Mouse (Mus musculus) midbrain, postnatal 0 days (tissue): Measurements from ENCODE around the gene Herpud1. TPM values are rescaled to one million over a fixed set of nuclear protein-coding genes. Genes with fewer than 3 reads are reported as not detected.
"Not testable (repeated sequence)": the region's sequence is repeated elsewhere in the genome, so short reads cannot be mapped to it uniquely, and the experiment has no call there.

Source experiments
- ATAC-seq: fragments of 200-750 bp; cut with Nextera tagmentation; 2 replicates; pipeline ENCODE4 v1.8.0; 2017; ENCODE audit warnings: moderate number of reproducible peaks, mild to moderate bottlenecking, moderate TSS enrichment, moderate library complexity; ENCODE audit not compliant: low FRiP score
- DNase-seq: peaks from one replicate; pipeline ENCODE4 v3.0.0-alpha.2; 2015; ENCODE audit warnings: low spot score
- H3K27ac ChIP-seq: fragments of 300-500 bp; sonication (generic); 2 replicates; pipeline ENCODE4 v1.5.1; 2014; ENCODE audit warnings: low read depth, mild to moderate bottlenecking, low read length, mixed read lengths
- H3K27me3 ChIP-seq: fragments of 300-500 bp; sonication (generic); 2 replicates; pipeline ENCODE4 v1.6.1; 2014; ENCODE audit warnings: low read length, control low read depth, mixed read lengths; ENCODE audit not compliant: insufficient read depth
- H3K36me3 ChIP-seq: fragments of 300-500 bp; sonication (generic); 2 replicates; pipeline ENCODE4 v1.6.1; 2014; ENCODE audit warnings: low read length, control low read depth, mixed read lengths; ENCODE audit not compliant: insufficient read depth
- H3K4me1 ChIP-seq: fragments of 300-500 bp; sonication (generic); 2 replicates; pipeline ENCODE4 v1.6.1; 2014; ENCODE audit warnings: mild to moderate bottlenecking, control low read depth, antibody characterized with exemption, low read length, mixed read lengths; ENCODE audit not compliant: insufficient read depth
- H3K4me2 ChIP-seq: fragments of 300-500 bp; sonication (generic); 2 replicates; pipeline ENCODE4 v1.6.1; 2014; ENCODE audit warnings: low read depth, mild to moderate bottlenecking, low read length, mixed read lengths; ENCODE audit not compliant: poor library complexity, severe bottlenecking
- H3K4me3 ChIP-seq: fragments of 300-500 bp; sonication (generic); 2 replicates; pipeline ENCODE4 v1.5.1; 2014; ENCODE audit warnings: low read depth, mild to moderate bottlenecking, low read length, moderate library complexity
- H3K9ac ChIP-seq: fragments of 300-500 bp; sonication (generic); replicated peaks from 2 replicates; pipeline ENCODE4 v1.6.1; 2014; ENCODE audit warnings: mild to moderate bottlenecking, low read length, moderate library complexity, mixed read lengths; ENCODE audit not compliant: poor library complexity, severe bottlenecking
- H3K9me3 ChIP-seq: fragments of 300-500 bp; sonication (generic); 2 replicates; pipeline ENCODE4 v1.6.1; 2016; ENCODE audit warnings: low read length, control low read depth
- CTCF ChIP-seq: IDR thresholded peaks from 2 replicates; pipeline ENCODE4 v1.5.1; 2016; ENCODE audit warnings: antibody characterized with exemption, mild to moderate bottlenecking
- WGBS: fragments of 180-500 bp; shearing (Covaris S2); extraction: QIAGEN DNeasy Blood & Tissue Kit; methylation state at CpG from one replicate; pipeline ENCODE4 v1.1.7; 2014; 5-methylcytosine and 5-hydroxymethylcytosine counted together
- polyA plus RNA-seq: library from polyadenylated mRNA; unstranded; fragments of >200 nt; fragmentation: Nextera tagmentation; extraction: Ambion mirVana; gene quantifications from 2 replicates; pipeline ENCODE4 v1.2.1, GENCODE M21; 2015
- total RNA-seq: library from RNA; depleted of rRNA; stranded (reverse); fragments of >200 nt; gene quantifications from 2 replicates; pipeline ENCODE4 v1.2.3, GENCODE M21; 2014

The Herpud1 gene
- total and polyA plus RNA-seq, 2 experiments from 2014 or later = 80.4 to 87.1 TPM

- no peak overlapping the region for H3K4me3 ChIP-seq
- no peaks in the 10 kb centered on the region for H3K4me1 ChIP-seq
- ATAC-seq (no peak), DNase-seq (no peak)
- no peak overlapping the region for H3K9ac ChIP-seq
- no peak overlapping the region for H3K27ac ChIP-seq
- H3K9me3 ChIP-seq = no peaks in the 10 kb centered on the region
- no peak for TF ChIP-seq CTCF
- 85% methylated on average over 6 of the region's 6 CpGs for WGBS
- H3K4me2 ChIP-seq = no peak overlapping the region
- H3K36me3 ChIP-seq = peaks cover 58% of the 10 kb centered on the region
- H3K27me3 ChIP-seq = no peaks in the 10 kb centered on the region
Measured at GRCm38 (mm10) chr8:94392648-94393047, 6.4 kb downstream of the Herpud1 start.

GRCm38 (mm10) chr8:94395851-94396540, 9.8 kb downstream of the Herpud1 start:
- Histone ChIP-seq H3K36me3 (peaks cover 51% of the 10 kb centered on the region), H3K9me3 (no peaks in the 10 kb centered on the region), H3K4me3 (no peak overlapping the region), H3K4me2 (no peak overlapping the region), H3K27ac (no peak overlapping the region), H3K4me1 (no peaks in the 10 kb centered on the region), H3K9ac (no peak overlapping the region), H3K27me3 (no peaks in the 10 kb centered on the region)
- 89% methylated on average over 6 of the region's 6 CpGs for WGBS
- TF ChIP-seq CTCF = no peak
- DNase-seq = no peak
- no peak for ATAC-seq

DNA sequence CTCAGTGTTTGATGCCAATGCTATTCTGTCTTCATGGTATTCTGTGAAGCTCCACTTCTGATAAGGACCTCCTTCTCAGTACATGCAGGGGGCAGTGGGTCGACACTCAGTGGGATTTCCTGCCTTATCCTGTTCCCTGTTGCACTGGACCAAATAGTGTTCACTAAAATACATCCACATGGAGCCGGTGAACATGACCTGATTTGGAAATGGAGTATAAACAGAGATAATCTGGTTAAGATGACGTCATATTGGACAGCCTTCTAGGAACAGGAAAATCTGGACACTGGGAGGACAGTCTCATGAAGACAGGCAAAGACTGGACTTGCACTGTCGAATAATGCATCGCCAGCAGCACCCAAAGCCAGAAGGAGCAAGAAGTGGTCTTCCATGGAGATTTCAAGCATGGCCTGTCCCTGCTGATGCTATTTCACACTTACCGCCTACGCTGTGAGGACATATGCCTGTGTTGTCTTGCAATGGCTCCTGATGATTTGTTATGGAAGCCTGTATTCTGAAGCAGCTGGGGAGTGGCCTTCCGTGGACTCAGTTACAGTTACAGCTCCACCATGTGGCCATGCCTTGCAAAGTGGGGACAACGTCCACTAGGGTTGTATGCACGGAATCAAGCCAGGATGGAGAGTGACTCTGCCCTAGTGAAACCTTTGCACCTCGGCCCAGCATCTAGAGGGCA, 10.9 kb downstream of the Herpud1 start:
- ATAC-seq = 0 out of 2 replicates have a peak, but pooled peaks have one; percentile 23
- no peaks in the 10 kb centered on the region for H3K27me3 ChIP-seq

DNA sequence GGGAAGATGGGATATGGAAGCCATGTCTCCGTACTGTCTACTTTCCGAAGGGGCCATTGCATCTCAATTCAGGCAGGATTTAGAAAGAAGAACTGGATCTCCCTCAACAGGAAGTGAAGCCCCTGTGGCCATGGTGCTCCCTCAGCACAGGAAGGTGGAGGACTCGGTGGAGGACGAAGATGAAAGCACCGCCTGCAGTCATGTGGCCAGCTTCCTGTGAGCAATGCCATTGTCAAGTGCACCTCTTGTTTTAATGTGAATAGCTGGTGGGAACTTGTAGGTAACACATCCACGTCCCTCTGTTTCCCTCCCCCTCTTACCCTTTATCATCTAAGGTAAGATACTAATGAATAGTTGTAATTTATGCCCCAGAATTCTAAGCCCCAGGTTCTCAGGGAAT, 12.3 kb downstream of the Herpud1 start:
- Histone ChIP-seq H3K36me3 (peaks cover 28% of the 10 kb centered on the region), H3K9me3 (no peaks in the 10 kb centered on the region), H3K4me3 (no peak overlapping the region), H3K4me1 (no peaks in the 10 kb centered on the region), H3K4me2 (no peak overlapping the region), H3K9ac (no peak overlapping the region), H3K27me3 (no peaks in the 10 kb centered on the region), H3K27ac (no peak overlapping the region)
- ATAC-seq = no peak
- 83% methylated on average over 6 of the region's 6 CpGs for WGBS
- no peak for TF ChIP-seq CTCF
- no peak for DNase-seq

More for the DNA sequence above, 10.9 kb downstream of the Herpud1 start:
- Histone ChIP-seq H3K4me1 (no peaks in the 10 kb centered on the region), H3K4me2 (no peak overlapping the region), H3K9ac (no peak overlapping the region), H3K9me3 (no peaks in the 10 kb centered on the region), H3K36me3 (peaks cover 40% of the 10 kb centered on the region), H3K27ac (no peak overlapping the region), H3K4me3 (no peak overlapping the region)
- peak; percentile 77 for TF ChIP-seq CTCF
- WGBS = 68% methylated on average over 11 of the region's 11 CpGs
- peak; percentile 72 for DNase-seq

- no peak overlapping the region for H3K27ac ChIP-seq
- H3K9me3 ChIP-seq = no peaks in the 10 kb centered on the region
- no peak overlapping the region for H3K9ac ChIP-seq
- no peaks in the 10 kb centered on the region for H3K4me1 ChIP-seq
- H3K4me2 ChIP-seq = no peak overlapping the region
- DNase-seq = no peak
- no peak overlapping the region for H3K4me3 ChIP-seq
- WGBS = 87% methylated on average over 3 of the region's 3 CpGs
- peaks cover 19% of the 10 kb centered on the region; the same call in 1 of the 2 replicates for H3K36me3 ChIP-seq
- H3K27me3 ChIP-seq = no peaks in the 10 kb centered on the region
- TF ChIP-seq CTCF = no peak
- ATAC-seq = no peak
Measured at GRCm38 (mm10) chr8:94399361-94399953, 13.2 kb downstream of the Herpud1 start.

DNA sequence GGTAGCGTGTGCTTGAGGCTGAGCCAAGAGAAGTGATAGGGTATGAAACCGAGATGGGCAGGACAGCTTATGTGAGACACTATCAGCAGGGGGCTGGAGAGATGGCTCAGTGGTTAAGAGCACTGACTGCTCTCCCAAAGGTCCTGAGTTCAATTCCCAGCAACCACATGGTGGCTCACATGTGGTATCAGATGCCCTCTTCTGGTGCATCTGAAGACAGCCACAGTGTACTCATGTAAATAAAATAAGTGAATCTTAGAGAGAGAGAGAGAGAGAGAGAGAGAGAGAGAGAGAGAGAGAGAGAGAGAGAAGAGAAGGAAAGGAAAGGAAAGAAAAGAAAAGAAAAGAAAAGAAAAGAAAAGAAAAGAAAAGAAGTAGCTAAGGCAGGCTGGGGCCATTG, 13.7 kb downstream of the Herpud1 start:
- not testable (repeated sequence) for H3K9ac ChIP-seq, H3K4me2 ChIP-seq, H3K4me1 ChIP-seq, H3K4me3 ChIP-seq, ATAC-seq, H3K9me3 ChIP-seq, H3K27me3 ChIP-seq, DNase-seq, H3K27ac ChIP-seq
- peak; percentile 27; the same call in 1 of the 2 replicates for TF ChIP-seq CTCF
- H3K36me3 ChIP-seq = peaks cover 14% of the 10 kb centered on the region; the same call in 1 of the 2 replicates
- WGBS = 81% methylated on average over 2 of the region's 2 CpGs
